Mouse (Mus musculus): ENCODE measurements around the gene Clba1. TPM values are rescaled to one million over a fixed set of nuclear protein-coding genes. Genes with fewer than 3 reads are reported as not detected.
"Not testable (repeated sequence)": the region's sequence is repeated elsewhere in the genome, so short reads cannot be mapped to it uniquely, and the experiment has no call there.

Clba1 gene
- polyA plus RNA-seq, 1 experiment from 2014 or later = 0.43 TPM

DNA sequence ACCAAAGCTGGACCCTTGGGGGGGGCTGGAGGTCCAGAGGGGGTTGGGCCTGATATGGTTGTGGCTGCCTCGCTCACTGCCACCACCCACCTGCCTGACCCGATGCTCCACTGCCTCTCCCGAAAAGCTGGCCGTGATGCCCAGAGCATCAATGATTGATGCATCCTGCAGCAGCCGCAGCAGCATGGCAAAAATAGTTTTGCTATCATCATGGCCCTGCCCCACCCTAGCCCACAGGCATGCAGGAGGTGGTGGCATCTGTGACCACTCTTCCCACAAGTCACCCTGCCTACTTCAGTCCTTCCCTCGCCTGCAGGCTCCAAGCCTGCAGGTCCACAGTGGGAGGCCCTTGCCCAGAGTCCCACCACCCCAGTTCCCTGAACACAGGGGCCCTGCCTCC lies 2.7 kb upstream of the Clba1 start:
- Histone ChIP-seq H3K4me3 (replicated peaks) (no peak overlapping the region), H3K9me3 (replicated peaks) (no peaks in the 10 kb centered on the region), H3K4me2 (no peak overlapping the region), H3K36me3 (replicated peaks) (no peaks in the 10 kb centered on the region), H3K9ac (no peak overlapping the region), H3K27ac (replicated peaks) (no peak overlapping the region), H3K27me3 (peaks cover 98% of the 10 kb centered on the region), H3K4me1 (replicated peaks) (peaks cover 28% of the 10 kb centered on the region)
- 43% methylated on average over 6 of the region's 6 CpGs for WGBS (ENCODE audit: insufficient replicate concordance)
- no peak for ATAC-seq (ENCODE audit: insufficient read depth)

DNA sequence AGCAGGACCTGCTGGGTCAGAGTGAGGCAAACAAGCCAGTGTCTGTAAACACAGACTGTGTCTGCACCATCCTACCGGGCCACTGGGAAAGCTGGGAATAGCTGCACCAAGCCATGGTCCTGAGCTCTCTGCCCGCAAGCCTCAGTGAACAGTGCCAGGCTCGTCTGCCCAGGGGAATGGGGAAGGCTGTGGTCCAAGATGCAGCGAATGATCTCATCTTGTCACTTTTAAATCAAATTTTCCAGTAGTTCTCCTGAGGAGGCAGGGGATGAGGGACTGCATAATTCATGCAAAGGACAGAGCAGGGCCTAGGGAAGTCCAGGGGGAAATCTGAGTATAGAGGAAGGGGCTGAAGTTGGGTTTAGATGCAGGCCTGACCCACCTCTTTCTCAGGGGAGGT lies 941 bp upstream of the Clba1 start:
- no peak overlapping the region for H3K4me3 ChIP-seq (replicated peaks)
- WGBS (ENCODE audit: insufficient replicate concordance) = 54% methylated on average over 4 of the region's 4 CpGs
- H3K27ac ChIP-seq (replicated peaks) = no peak overlapping the region
- no peaks in the 10 kb centered on the region for H3K9me3 ChIP-seq (replicated peaks)
- H3K27me3 ChIP-seq = peaks cover 89% of the 10 kb centered on the region
- ATAC-seq (ENCODE audit: insufficient read depth) = no peak
- peaks cover 20% of the 10 kb centered on the region for H3K4me1 ChIP-seq (replicated peaks)
- no peaks in the 10 kb centered on the region for H3K36me3 ChIP-seq (replicated peaks)
- no peak overlapping the region for H3K4me2 ChIP-seq
- no peak overlapping the region for H3K9ac ChIP-seq

DNA sequence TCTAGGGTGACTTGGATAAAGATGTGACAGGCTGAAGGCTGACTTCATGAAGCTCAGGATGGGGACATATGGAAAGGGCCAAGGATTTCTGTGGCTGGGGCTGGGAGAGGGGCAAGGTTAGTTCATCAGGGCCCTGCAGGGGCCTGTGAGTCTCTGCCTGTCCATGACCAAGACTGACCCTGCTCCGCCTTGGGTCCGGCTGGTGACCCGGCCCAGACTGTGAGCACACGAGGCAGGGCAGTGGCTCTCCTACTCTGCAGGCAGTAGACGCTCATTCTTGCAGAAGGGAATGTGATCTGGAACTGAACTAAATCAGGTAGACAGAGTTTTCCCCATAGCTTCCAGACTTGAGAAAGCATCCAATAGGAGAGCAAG lies 538 bp upstream of the Clba1 start:
- peak overlapping the region; percentile 62 for H3K4me3 ChIP-seq (replicated peaks)
- H3K4me1 ChIP-seq (replicated peaks) = peaks cover 20% of the 10 kb centered on the region
- H3K4me2 ChIP-seq = peak overlapping the region; percentile 84
- H3K36me3 ChIP-seq (replicated peaks) = no peaks in the 10 kb centered on the region
- no peaks in the 10 kb centered on the region for H3K9me3 ChIP-seq (replicated peaks)
- peak; percentile 3; the same call in 1 of the 2 replicates for ATAC-seq (ENCODE audit: insufficient read depth)
- H3K27ac ChIP-seq (replicated peaks) = no peak overlapping the region
- peaks cover 85% of the 10 kb centered on the region for H3K27me3 ChIP-seq
- 76% methylated on average over 5 of the region's 5 CpGs for WGBS (ENCODE audit: insufficient replicate concordance)
- no peak overlapping the region for H3K9ac ChIP-seq

DNA sequence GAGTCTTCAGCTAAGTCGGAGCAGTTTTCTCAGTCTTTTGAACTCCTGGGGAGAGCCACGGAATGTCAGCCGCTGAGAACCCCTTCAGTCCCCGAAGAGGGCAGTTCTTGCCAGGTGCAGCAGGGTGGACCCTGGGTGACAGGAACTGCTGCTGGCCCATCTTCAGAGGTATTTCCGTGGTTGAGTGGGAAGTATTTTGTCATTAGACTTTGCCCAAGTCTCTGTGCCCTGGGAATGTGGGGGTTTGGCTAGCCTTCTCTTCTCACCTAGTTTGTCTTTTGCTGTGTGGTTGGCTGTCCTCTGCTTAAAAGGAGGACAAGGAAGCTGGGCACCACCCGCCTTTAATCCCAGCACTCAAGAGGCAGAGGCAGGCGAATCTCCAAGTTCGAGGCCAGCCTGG lies 904 bp downstream of the Clba1 start:
- Histone ChIP-seq H3K27me3 (peaks cover 70% of the 10 kb centered on the region), H3K9ac (peak overlapping the region; percentile 7; the same call in 1 of the 2 replicates), H3K9me3 (replicated peaks) (no peaks in the 10 kb centered on the region), H3K4me1 (replicated peaks) (peaks cover 20% of the 10 kb centered on the region), H3K36me3 (replicated peaks) (0 out of 2 replicates have a peak, but pooled peaks cover 1% of the 10 kb centered on the region), H3K4me2 (peak overlapping the region; percentile 84), H3K4me3 (replicated peaks) (peak overlapping the region; percentile 62), H3K27ac (replicated peaks) (no peak overlapping the region)
- ATAC-seq (ENCODE audit: insufficient read depth) = no peak
- 9% methylated on average over 8 of the region's 8 CpGs for WGBS (ENCODE audit: insufficient replicate concordance)

DNA sequence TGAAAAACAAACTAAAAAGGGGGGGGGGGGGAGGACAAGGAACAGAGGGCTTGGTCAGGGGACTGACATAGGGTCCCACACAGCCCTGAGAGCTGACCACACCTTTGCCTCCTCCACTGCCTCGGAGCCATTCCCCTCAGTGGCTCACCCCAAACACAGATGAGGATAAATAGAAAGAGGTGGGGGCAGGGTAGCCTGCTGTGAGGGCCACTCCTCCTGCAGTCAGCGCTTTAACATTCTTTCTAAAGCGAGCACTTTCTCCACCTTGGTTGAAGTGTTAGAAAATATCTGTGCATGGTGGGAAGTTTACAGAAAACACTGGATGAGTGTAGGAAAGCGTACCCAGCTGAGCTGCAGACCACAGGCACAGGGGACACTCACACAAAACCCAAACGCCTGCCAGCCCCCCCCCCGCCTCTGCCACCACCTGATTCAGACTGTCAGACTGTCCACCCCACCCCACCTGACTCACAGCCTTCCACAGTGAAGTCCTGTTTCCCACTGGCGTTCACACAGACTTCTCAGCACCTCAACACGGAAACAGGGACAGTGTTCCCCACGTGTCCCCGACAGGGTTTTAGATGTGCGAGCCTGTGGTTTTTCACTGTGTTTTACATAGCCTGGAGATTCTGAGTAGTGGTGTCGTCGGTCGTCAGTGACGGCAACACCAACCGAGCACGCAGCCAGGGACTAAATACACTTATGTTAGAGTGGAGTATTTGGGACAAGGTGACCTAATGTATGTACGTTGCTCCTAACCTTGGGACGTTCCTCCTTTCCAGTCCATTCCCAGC lies 1.6 kb downstream of the Clba1 start:
- Histone ChIP-seq H3K4me2 (no peak overlapping the region), H3K9ac (no peak overlapping the region), H3K4me1 (replicated peaks) (peaks cover 20% of the 10 kb centered on the region), H3K27ac (replicated peaks) (no peak overlapping the region), H3K36me3 (replicated peaks) (peaks cover 8% of the 10 kb centered on the region; the same call in 1 of the 2 replicates), H3K27me3 (peaks cover 64% of the 10 kb centered on the region), H3K9me3 (replicated peaks) (no peaks in the 10 kb centered on the region), H3K4me3 (replicated peaks) (no peak overlapping the region)
- 53% methylated on average over 19 of the region's 19 CpGs for WGBS (ENCODE audit: insufficient replicate concordance)
- no peak for ATAC-seq (ENCODE audit: insufficient read depth)

DNA sequence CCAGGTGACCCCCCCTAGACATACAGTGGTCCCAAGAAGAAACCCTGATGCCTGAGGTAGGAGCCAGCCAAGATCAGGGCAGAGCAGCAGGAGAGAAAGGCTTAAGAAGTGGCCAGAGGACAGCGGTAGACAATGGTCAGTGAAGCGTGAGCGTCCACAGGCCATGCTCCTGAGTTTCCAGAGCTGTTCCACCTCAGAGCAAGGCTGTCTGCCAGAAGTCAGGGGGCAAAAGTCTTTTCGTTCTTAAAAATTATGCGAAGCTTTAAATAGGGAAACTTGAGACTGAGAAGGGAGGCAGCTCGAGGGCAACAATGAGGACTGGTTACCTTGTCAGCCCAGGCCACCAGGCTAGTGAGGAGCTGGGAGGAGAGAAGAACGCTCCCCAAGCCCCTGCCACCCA lies 4.6 kb downstream of the Clba1 start:
- WGBS (ENCODE audit: insufficient replicate concordance) = 83% methylated on average over 7 of the region's 7 CpGs
- no peak for ATAC-seq (ENCODE audit: insufficient read depth)
- no peak overlapping the region for H3K4me3 ChIP-seq (replicated peaks)
- H3K4me2 ChIP-seq = no peak overlapping the region
- H3K36me3 ChIP-seq (replicated peaks) = peaks cover 38% of the 10 kb centered on the region
- H3K27me3 ChIP-seq = peaks cover 35% of the 10 kb centered on the region
- no peaks in the 10 kb centered on the region for H3K9me3 ChIP-seq (replicated peaks)
- H3K27ac ChIP-seq (replicated peaks) = no peak overlapping the region
- no peak overlapping the region for H3K9ac ChIP-seq
- H3K4me1 ChIP-seq (replicated peaks) = peaks cover 18% of the 10 kb centered on the region

DNA sequence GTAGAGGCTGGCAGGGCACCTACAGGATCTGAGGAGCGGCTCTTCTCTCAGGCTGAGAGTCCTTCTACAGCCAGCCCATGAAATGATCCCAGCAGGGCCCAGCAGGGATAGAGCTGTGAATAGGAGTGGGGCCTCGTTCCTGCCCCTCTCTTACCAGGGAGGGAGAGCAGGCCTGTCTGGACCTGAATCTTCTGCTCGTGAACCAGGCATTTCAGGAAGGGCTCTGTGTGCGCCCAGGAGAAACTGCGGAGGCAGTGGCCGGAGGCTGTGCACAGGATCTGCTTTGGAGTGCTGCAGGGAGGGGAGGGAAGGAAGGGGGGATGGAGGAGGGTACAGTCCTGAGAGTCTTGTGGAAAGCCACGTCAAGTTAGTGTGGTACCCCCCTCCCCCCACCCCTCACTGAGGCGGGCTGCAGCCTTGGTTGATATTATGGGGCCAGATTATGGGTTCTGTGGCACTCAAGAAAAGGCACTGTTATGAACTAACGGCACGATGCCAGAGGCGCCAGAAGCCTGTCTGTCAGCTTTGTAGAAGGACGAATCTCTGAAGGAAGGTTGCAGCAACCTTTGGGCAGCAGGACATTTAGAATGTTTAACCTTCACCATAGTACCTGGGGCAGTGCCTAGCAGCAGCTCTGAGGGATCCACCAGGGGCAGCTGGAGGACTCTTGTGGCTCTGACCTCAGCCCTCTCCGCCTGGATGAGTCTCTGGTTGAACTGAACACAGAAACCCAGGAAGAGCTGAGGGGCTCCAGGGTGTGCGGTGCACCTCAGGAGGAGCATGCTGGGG lies 6.1 kb downstream of the Clba1 start:
- Histone ChIP-seq H3K9me3 (replicated peaks) (no peaks in the 10 kb centered on the region), H3K4me2 (no peak overlapping the region), H3K4me3 (replicated peaks) (no peak overlapping the region), H3K36me3 (replicated peaks) (peaks cover 53% of the 10 kb centered on the region), H3K27me3 (peaks cover 20% of the 10 kb centered on the region), H3K9ac (no peak overlapping the region), H3K4me1 (replicated peaks) (peaks cover 9% of the 10 kb centered on the region), H3K27ac (replicated peaks) (no peak overlapping the region)
- WGBS (ENCODE audit: insufficient replicate concordance) = 78% methylated on average over 14 of the region's 14 CpGs
- ATAC-seq (ENCODE audit: insufficient read depth) = no peak

DNA sequence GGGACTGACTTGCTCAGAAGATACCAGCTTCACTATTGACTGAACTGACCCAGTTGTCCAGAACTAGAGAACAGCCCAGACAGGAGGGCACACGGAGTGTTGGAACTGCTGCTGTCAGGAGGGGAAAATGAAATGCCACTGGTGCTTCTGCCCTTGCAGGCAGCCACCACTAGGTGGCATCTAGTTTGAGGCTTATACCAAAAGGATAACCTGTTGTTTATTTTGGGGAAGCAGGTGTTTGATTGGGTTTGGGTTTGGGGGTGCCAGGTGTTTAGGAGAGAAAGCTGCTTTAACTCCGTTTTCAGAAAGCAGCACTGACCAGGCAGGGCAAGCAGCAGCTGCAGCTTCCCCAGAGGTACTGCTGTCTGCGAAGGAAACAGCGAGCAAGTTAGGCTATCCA lies 7.6 kb downstream of the Clba1 start:
- Histone ChIP-seq H3K9ac (no peak overlapping the region), H3K4me1 (replicated peaks) (peaks cover 12% of the 10 kb centered on the region), H3K27me3 (peaks cover 5% of the 10 kb centered on the region; the same call in 1 of the 2 replicates), H3K27ac (replicated peaks) (no peak overlapping the region), H3K4me2 (no peak overlapping the region), H3K36me3 (replicated peaks) (peaks cover 66% of the 10 kb centered on the region), H3K9me3 (replicated peaks) (no peaks in the 10 kb centered on the region), H3K4me3 (replicated peaks) (no peak overlapping the region)
- no peak for ATAC-seq (ENCODE audit: insufficient read depth)
- WGBS (ENCODE audit: insufficient replicate concordance) = 51% methylated on average over 4 of the region's 4 CpGs

DNA sequence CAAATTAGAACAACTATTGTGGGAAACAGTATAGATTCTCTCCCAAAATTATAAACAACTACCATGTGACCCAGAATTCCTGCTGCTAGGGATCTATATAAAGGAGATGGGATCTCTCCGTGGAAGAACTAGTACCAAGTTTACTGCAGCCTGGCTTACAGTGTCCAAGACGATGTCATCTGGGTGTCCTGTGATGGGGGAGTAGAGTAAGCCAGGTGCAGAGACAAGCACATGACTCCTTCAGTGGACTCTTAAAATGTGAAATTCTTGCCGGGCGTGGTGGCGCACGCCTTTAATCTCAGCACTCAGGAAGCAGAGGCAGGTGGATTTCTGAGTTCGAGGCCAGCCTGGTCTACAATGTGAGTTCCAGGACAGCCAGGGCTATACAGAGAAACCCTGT lies 8.1 kb downstream of the Clba1 start:
- H3K27me3 ChIP-seq; H3K9ac ChIP-seq; H3K27ac ChIP-seq (replicated peaks); ATAC-seq (ENCODE audit: insufficient read depth); H3K4me3 ChIP-seq (replicated peaks); H3K4me2 ChIP-seq; H3K9me3 ChIP-seq (replicated peaks): not testable (repeated sequence)
- Histone ChIP-seq H3K4me1 (replicated peaks) (peaks cover 16% of the 10 kb centered on the region), H3K36me3 (replicated peaks) (peaks cover 72% of the 10 kb centered on the region)
- WGBS (ENCODE audit: insufficient replicate concordance) = 79% methylated on average over 7 of the region's 7 CpGs

DNA sequence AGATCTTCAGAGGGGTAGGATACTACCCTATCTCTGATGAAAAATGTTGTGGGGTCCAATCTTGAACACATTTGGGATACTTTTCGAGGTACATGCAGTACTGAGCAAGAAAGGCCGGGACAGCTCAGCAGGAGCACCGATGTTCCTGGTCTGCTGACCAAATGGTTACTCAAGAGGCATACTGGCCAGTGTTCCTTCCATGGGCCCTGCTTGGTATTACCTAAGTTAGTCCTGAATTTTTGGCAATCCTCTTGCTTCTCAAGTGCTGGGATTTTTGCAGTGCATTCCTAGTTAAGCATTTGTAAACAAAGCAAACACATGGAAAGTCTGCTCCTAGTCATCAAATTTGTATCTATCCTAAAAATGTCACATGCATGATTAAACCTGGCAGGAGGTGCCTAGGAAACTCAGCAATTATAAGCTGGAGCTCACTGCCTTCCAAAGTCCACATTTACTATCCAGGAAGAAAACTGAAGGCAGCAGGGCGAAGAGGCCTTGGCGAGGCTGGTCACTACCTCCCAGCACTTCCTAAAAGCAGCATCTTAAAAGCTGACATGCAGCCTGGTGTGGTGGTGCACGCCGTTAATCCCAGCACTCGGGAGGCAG lies 10.4 kb downstream of the Clba1 start:
- Histone ChIP-seq H3K9me3 (replicated peaks) (no peaks in the 10 kb centered on the region), H3K4me1 (replicated peaks) (peaks cover 38% of the 10 kb centered on the region), H3K9ac (no peak overlapping the region), H3K27ac (replicated peaks) (no peak overlapping the region), H3K36me3 (replicated peaks) (peaks cover 93% of the 10 kb centered on the region), H3K4me2 (no peak overlapping the region), H3K4me3 (replicated peaks) (no peak overlapping the region), H3K27me3 (no peaks in the 10 kb centered on the region)
- ATAC-seq (ENCODE audit: insufficient read depth) = no peak
- WGBS (ENCODE audit: insufficient replicate concordance) = 83% methylated on average over 8 of the region's 8 CpGs

DNA sequence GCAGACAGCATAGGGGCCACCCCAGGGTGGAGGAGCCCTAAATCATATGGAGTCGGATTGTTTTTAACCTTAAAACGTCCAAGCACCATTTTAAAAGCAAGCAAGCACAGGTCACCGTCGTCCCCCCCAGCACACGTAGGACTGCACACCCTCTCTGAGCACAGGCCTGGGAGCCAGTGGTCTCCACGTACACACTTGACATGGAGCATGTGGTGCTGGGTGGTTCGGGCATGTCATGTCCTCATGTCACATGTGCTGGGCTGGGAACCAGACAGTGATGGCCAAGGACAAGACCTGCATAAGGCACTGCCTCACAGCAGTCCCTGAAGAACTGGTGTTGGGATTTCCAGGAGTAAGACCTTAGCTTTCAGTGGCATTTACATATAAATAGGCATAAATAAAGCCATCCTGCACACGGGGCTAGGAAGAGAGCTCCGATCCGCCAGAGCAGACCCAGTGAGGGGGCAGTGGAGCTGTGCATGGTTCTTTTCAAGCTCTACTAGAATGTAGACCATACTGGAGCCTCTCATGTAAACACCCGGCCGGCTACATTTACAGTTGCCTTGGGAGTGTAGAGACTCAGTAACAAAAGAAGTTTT lies 11.8 kb downstream of the Clba1 start:
- Histone ChIP-seq H3K4me2 (no peak overlapping the region), H3K9me3 (replicated peaks) (no peaks in the 10 kb centered on the region), H3K36me3 (replicated peaks) (peaks cover 96% of the 10 kb centered on the region), H3K27me3 (no peaks in the 10 kb centered on the region), H3K27ac (replicated peaks) (no peak overlapping the region), H3K4me1 (replicated peaks) (peaks cover 51% of the 10 kb centered on the region), H3K9ac (no peak overlapping the region), H3K4me3 (replicated peaks) (no peak overlapping the region)
- WGBS (ENCODE audit: insufficient replicate concordance) = 86% methylated on average over 12 of the region's 12 CpGs
- ATAC-seq (ENCODE audit: insufficient read depth) = no peak

Measured in liver, embryonic 15.5 days (tissue).